Mouse (Mus musculus): Measurements from ENCODE around the gene Ppp1r9a. TPM values are rescaled to one million over a fixed set of nuclear protein-coding genes. Genes with fewer than 3 reads are reported as not detected.

Gene Ppp1r9a
- polyA plus RNA-seq, 2 experiments = 18.9 to 33.8 TPM

GRCm38 (mm10) chr6:5134986-5135385 lies 232.3 kb downstream of the Ppp1r9a start:
- Histone ChIP-seq H3K27ac (replicated peaks; ENCODE audit: low read depth, low read length) (no peak overlapping the region), H3K27me3 (ENCODE audit: control insufficient read depth, insufficient read depth, low read length) (no peaks in the 10 kb centered on the region), H3K4me3 (replicated peaks; ENCODE audit: low read length) (no peak overlapping the region), H3K36me3 (ENCODE audit: control insufficient read depth, insufficient read depth, low read length) (0 out of 2 replicates have a peak, but pooled peaks cover 6% of the 10 kb centered on the region), H3K9ac (ENCODE audit: low read depth, low read length, severe bottlenecking) (no peak overlapping the region), H3K9me3 (ENCODE audit: control insufficient read depth, low read length) (no peaks in the 10 kb centered on the region), H3K4me1 (ENCODE audit: control insufficient read depth, insufficient read depth, low read length) (peaks cover 8% of the 10 kb centered on the region), H3K4me2 (replicated peaks; ENCODE audit: low read depth, low read length, severe bottlenecking) (no peak overlapping the region)
- WGBS = 73% methylated on average over 6 of the region's 6 CpGs
- no peak for ATAC-seq (ENCODE audit: low FRiP score, low read depth)
- TF ChIP-seq POLR2A (IDR thresholded peaks at IDR 0.05; ENCODE audit: borderline replicate concordance, extremely low read depth, insufficient read depth, insufficient read length) = no peak
- no peak for DNase-seq (ENCODE audit: low spot score)

- TF ChIP-seq POLR2A (IDR thresholded peaks at IDR 0.05; ENCODE audit: borderline replicate concordance, extremely low read depth, insufficient read depth, insufficient read length) = no peak
- Histone ChIP-seq H3K9me3 (ENCODE audit: control insufficient read depth, low read length) (no peaks in the 10 kb centered on the region), H3K4me3 (replicated peaks; ENCODE audit: low read length) (no peak overlapping the region), H3K36me3 (ENCODE audit: control insufficient read depth, insufficient read depth, low read length) (0 out of 2 replicates have a peak, but pooled peaks cover 6% of the 10 kb centered on the region), H3K4me2 (replicated peaks; ENCODE audit: low read depth, low read length, severe bottlenecking) (no peak overlapping the region), H3K27me3 (ENCODE audit: control insufficient read depth, insufficient read depth, low read length) (no peaks in the 10 kb centered on the region), H3K9ac (ENCODE audit: low read depth, low read length, severe bottlenecking) (no peak overlapping the region), H3K27ac (replicated peaks; ENCODE audit: low read depth, low read length) (no peak overlapping the region), H3K4me1 (ENCODE audit: control insufficient read depth, insufficient read depth, low read length) (peaks cover 8% of the 10 kb centered on the region)
- WGBS = 81% methylated on average over 6 of the region's 6 CpGs
- ATAC-seq (ENCODE audit: low FRiP score, low read depth) (no peak), DNase-seq (ENCODE audit: low spot score) (no peak)
Observed at GRCm38 (mm10) chr6:5136046-5136445, 233.3 kb downstream of the Ppp1r9a start.

DNA sequence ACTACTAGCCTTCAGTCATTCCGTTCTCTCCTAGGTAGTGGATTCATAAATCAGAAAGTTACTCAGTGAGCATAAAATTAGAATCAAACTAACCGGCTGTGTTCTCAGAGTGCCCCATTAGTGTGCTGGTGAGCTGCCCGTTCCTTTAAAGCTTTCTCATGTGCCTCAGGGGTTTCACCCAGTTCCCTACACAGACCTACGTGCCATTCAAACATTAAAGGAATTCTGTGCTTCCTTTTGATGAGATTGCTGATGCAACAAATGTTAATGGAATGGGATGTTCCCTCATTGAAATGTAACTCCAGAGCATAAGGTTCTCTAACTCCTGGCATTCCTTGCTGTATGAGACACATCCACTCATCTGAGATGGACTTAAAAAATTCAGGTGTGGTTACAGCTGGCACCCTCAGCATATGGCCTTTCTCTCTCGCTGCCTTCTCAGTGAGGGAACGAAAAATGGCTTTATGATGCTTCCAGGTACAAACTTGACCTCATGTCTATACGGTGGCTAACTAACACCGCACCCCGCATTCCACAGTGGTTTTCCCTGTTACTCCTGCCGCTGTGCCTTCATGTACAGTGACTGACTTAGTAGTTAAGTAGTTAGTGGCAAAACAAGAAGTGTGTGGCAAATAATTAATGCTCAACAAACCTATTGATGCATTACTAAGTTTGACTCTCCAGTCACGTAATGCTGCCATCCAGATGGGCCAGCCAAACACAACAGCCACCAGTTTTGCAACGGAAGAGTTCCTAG lies 236.3 kb downstream of the Ppp1r9a start:
- no peak overlapping the region for H3K27ac ChIP-seq (replicated peaks; ENCODE audit: low read depth, low read length)
- H3K27me3 ChIP-seq (ENCODE audit: control insufficient read depth, insufficient read depth, low read length) = no peaks in the 10 kb centered on the region
- 0 out of 2 replicates have a peak, but pooled peaks cover 6% of the 10 kb centered on the region for H3K36me3 ChIP-seq (ENCODE audit: control insufficient read depth, insufficient read depth, low read length)
- WGBS = 70% methylated on average over 12 of the region's 12 CpGs
- ATAC-seq (ENCODE audit: low FRiP score, low read depth) (no peak), DNase-seq (ENCODE audit: low spot score) (no peak)
- H3K4me3 ChIP-seq (replicated peaks; ENCODE audit: low read length) = no peak overlapping the region
- peaks cover 4% of the 10 kb centered on the region; the same call in 1 of the 2 replicates for H3K4me1 ChIP-seq (ENCODE audit: control insufficient read depth, insufficient read depth, low read length)
- no peaks in the 10 kb centered on the region for H3K9me3 ChIP-seq (ENCODE audit: control insufficient read depth, low read length)
- H3K4me2 ChIP-seq (replicated peaks; ENCODE audit: low read depth, low read length, severe bottlenecking) = no peak overlapping the region
- TF ChIP-seq POLR2A (IDR thresholded peaks at IDR 0.05; ENCODE audit: borderline replicate concordance, extremely low read depth, insufficient read depth, insufficient read length) = no peak
- no peak overlapping the region for H3K9ac ChIP-seq (ENCODE audit: low read depth, low read length, severe bottlenecking)

DNA sequence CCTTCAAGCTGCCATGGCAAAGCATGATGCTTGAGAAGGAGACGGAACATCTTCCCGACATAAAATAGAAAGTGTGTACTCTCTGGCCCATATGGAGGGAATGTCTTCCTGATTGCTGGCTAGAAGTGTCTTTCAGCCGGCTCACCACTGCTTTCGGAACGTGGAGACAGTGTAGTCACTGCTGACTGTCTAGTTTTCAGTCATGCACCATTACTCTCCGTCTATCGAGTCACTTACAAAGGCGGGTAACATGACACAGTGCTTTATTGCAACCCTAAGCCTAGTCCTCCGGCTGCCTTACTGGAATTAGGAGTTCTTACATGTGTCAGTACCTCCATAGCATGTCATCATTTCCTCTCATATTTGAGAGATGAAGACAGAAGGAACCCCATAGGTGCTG lies 236.9 kb downstream of the Ppp1r9a start:
- no peaks in the 10 kb centered on the region for H3K4me1 ChIP-seq (ENCODE audit: control insufficient read depth, insufficient read depth, low read length)
- H3K27ac ChIP-seq (replicated peaks; ENCODE audit: low read depth, low read length) = no peak overlapping the region
- H3K4me3 ChIP-seq (replicated peaks; ENCODE audit: low read length) = no peak overlapping the region
- H3K4me2 ChIP-seq (replicated peaks; ENCODE audit: low read depth, low read length, severe bottlenecking) = no peak overlapping the region
- ATAC-seq (ENCODE audit: low FRiP score, low read depth) = no peak
- no peak for TF ChIP-seq POLR2A (IDR thresholded peaks at IDR 0.05; ENCODE audit: borderline replicate concordance, extremely low read depth, insufficient read depth, insufficient read length)
- 0 out of 2 replicates have a peak, but pooled peaks cover 6% of the 10 kb centered on the region for H3K36me3 ChIP-seq (ENCODE audit: control insufficient read depth, insufficient read depth, low read length)
- H3K9ac ChIP-seq (ENCODE audit: low read depth, low read length, severe bottlenecking) = no peak overlapping the region
- no peaks in the 10 kb centered on the region for H3K27me3 ChIP-seq (ENCODE audit: control insufficient read depth, insufficient read depth, low read length)
- WGBS = 85% methylated on average over 9 of the region's 9 CpGs
- H3K9me3 ChIP-seq (ENCODE audit: control insufficient read depth, low read length) = no peaks in the 10 kb centered on the region
- no peak for DNase-seq (ENCODE audit: low spot score)

- Histone ChIP-seq H3K4me3 (replicated peaks; ENCODE audit: low read length) (no peak overlapping the region), H3K9me3 (ENCODE audit: control insufficient read depth, low read length) (no peaks in the 10 kb centered on the region), H3K27ac (replicated peaks; ENCODE audit: low read depth, low read length) (no peak overlapping the region), H3K9ac (ENCODE audit: low read depth, low read length, severe bottlenecking) (no peak overlapping the region), H3K36me3 (ENCODE audit: control insufficient read depth, insufficient read depth, low read length) (no peaks in the 10 kb centered on the region), H3K27me3 (ENCODE audit: control insufficient read depth, insufficient read depth, low read length) (no peaks in the 10 kb centered on the region), H3K4me1 (ENCODE audit: control insufficient read depth, insufficient read depth, low read length) (no peaks in the 10 kb centered on the region), H3K4me2 (replicated peaks; ENCODE audit: low read depth, low read length, severe bottlenecking) (no peak overlapping the region)
- ATAC-seq (ENCODE audit: low FRiP score, low read depth) (no peak), DNase-seq (ENCODE audit: low spot score) (no peak)
- TF ChIP-seq POLR2A (IDR thresholded peaks at IDR 0.05; ENCODE audit: borderline replicate concordance, extremely low read depth, insufficient read depth, insufficient read length) = no peak
- 70% methylated on average over 13 of the region's 13 CpGs for WGBS
Observed at GRCm38 (mm10) chr6:5147488-5148142, 244.9 kb downstream of the Ppp1r9a start.
